Mouse (Mus musculus): ENCODE measurements around the gene Gm37240. TPM values are rescaled to one million over a fixed set of nuclear protein-coding genes. Genes with fewer than 3 reads are reported as not detected.
A peak's percentile ranks its signal among the peaks of the same experiment; 100 is the strongest.

Gene Gm37240
- polyA plus RNA-seq, 1 experiment from 2014 or later: 0.82 TPM

GRCm38 (mm10) chr3:84497718-84498117, 1389.6 kb downstream of the Gm37240 start:
- no peak overlapping the region for H3K27ac ChIP-seq (ENCODE audit: low read depth, low read length)
- no peaks in the 10 kb centered on the region for H3K36me3 ChIP-seq (ENCODE audit: control insufficient read depth, insufficient read depth, low read length)
- peaks cover 8% of the 10 kb centered on the region for H3K4me1 ChIP-seq (ENCODE audit: control insufficient read depth, insufficient read depth, low read length)
- no peak overlapping the region for H3K4me3 ChIP-seq (ENCODE audit: low read depth, low read length)
- H3K9me3 ChIP-seq (ENCODE audit: control insufficient read depth, low read length): no peaks in the 10 kb centered on the region
- DNase-seq (ENCODE audit: low spot score) (no peak), ATAC-seq (ENCODE audit: insufficient read depth, low FRiP score, low TSS enrichment) (no peak)
- 45% methylated on average over 11 of the region's 11 CpGs for WGBS
- H3K27me3 ChIP-seq (ENCODE audit: control insufficient read depth, insufficient read depth, low read length): no peaks in the 10 kb centered on the region
- H3K4me2 ChIP-seq (ENCODE audit: low read depth): no peak overlapping the region
- no peak overlapping the region for H3K9ac ChIP-seq (ENCODE audit: low read length)

GRCm38 (mm10) chr3:84492657-84493056, 1394.7 kb downstream of the Gm37240 start:
- H3K9me3 ChIP-seq (ENCODE audit: control insufficient read depth, low read length): no peaks in the 10 kb centered on the region
- H3K9ac ChIP-seq (ENCODE audit: low read length): no peak overlapping the region
- ATAC-seq (ENCODE audit: insufficient read depth, low FRiP score, low TSS enrichment) (no peak), DNase-seq (ENCODE audit: low spot score) (no peak)
- H3K4me1 ChIP-seq (ENCODE audit: control insufficient read depth, insufficient read depth, low read length): no peaks in the 10 kb centered on the region
- WGBS: 94% methylated on average over 8 of the region's 8 CpGs
- H3K27ac ChIP-seq (ENCODE audit: low read depth, low read length): no peak overlapping the region
- no peak overlapping the region for H3K4me3 ChIP-seq (ENCODE audit: low read depth, low read length)
- no peaks in the 10 kb centered on the region for H3K27me3 ChIP-seq (ENCODE audit: control insufficient read depth, insufficient read depth, low read length)
- H3K36me3 ChIP-seq (ENCODE audit: control insufficient read depth, insufficient read depth, low read length): no peaks in the 10 kb centered on the region
- H3K4me2 ChIP-seq (ENCODE audit: low read depth): no peak overlapping the region

- ATAC-seq (ENCODE audit: insufficient read depth, low FRiP score, low TSS enrichment) (no peak), DNase-seq (ENCODE audit: low spot score) (no peak)
- Histone ChIP-seq H3K9ac (ENCODE audit: low read length) (no peak overlapping the region), H3K4me2 (ENCODE audit: low read depth) (no peak overlapping the region), H3K4me1 (ENCODE audit: control insufficient read depth, insufficient read depth, low read length) (no peaks in the 10 kb centered on the region), H3K27ac (ENCODE audit: low read depth, low read length) (no peak overlapping the region), H3K4me3 (ENCODE audit: low read depth, low read length) (no peak overlapping the region), H3K27me3 (ENCODE audit: control insufficient read depth, insufficient read depth, low read length) (no peaks in the 10 kb centered on the region), H3K9me3 (ENCODE audit: control insufficient read depth, low read length) (no peaks in the 10 kb centered on the region), H3K36me3 (ENCODE audit: control insufficient read depth, insufficient read depth, low read length) (no peaks in the 10 kb centered on the region)
- 86% methylated on average over 4 of the region's 4 CpGs for WGBS
Observed at GRCm38 (mm10) chr3:84492148-84492547, 1395.2 kb downstream of the Gm37240 start.

GRCm38 (mm10) chr3:84488716-84489115, 1398.6 kb downstream of the Gm37240 start:
- no peak overlapping the region for H3K27ac ChIP-seq (ENCODE audit: low read depth, low read length)
- WGBS: 54% methylated on average over 6 of the region's 6 CpGs
- no peaks in the 10 kb centered on the region for H3K4me1 ChIP-seq (ENCODE audit: control insufficient read depth, insufficient read depth, low read length)
- H3K4me3 ChIP-seq (ENCODE audit: low read depth, low read length): no peak overlapping the region
- no peak overlapping the region for H3K9ac ChIP-seq (ENCODE audit: low read length)
- no peak overlapping the region for H3K4me2 ChIP-seq (ENCODE audit: low read depth)
- H3K36me3 ChIP-seq (ENCODE audit: control insufficient read depth, insufficient read depth, low read length): no peaks in the 10 kb centered on the region
- H3K9me3 ChIP-seq (ENCODE audit: control insufficient read depth, low read length): no peaks in the 10 kb centered on the region
- no peaks in the 10 kb centered on the region for H3K27me3 ChIP-seq (ENCODE audit: control insufficient read depth, insufficient read depth, low read length)
- DNase-seq (ENCODE audit: low spot score) (no peak), ATAC-seq (ENCODE audit: insufficient read depth, low FRiP score, low TSS enrichment) (no peak)

GRCm38 (mm10) chr3:84484891-84485290, 1402.4 kb downstream of the Gm37240 start:
- no peaks in the 10 kb centered on the region for H3K4me1 ChIP-seq (ENCODE audit: control insufficient read depth, insufficient read depth, low read length)
- ATAC-seq (ENCODE audit: insufficient read depth, low FRiP score, low TSS enrichment) (no peak), DNase-seq (ENCODE audit: low spot score) (no peak)
- no peaks in the 10 kb centered on the region for H3K9me3 ChIP-seq (ENCODE audit: control insufficient read depth, low read length)
- no peak overlapping the region for H3K9ac ChIP-seq (ENCODE audit: low read length)
- no peak overlapping the region for H3K4me3 ChIP-seq (ENCODE audit: low read depth, low read length)
- peaks cover 7% of the 10 kb centered on the region for H3K27me3 ChIP-seq (ENCODE audit: control insufficient read depth, insufficient read depth, low read length)
- no peak overlapping the region for H3K4me2 ChIP-seq (ENCODE audit: low read depth)
- H3K36me3 ChIP-seq (ENCODE audit: control insufficient read depth, insufficient read depth, low read length): no peaks in the 10 kb centered on the region
- WGBS: 63% methylated on average over 3 of the region's 3 CpGs
- no peak overlapping the region for H3K27ac ChIP-seq (ENCODE audit: low read depth, low read length)

- no peaks in the 10 kb centered on the region for H3K36me3 ChIP-seq (ENCODE audit: control insufficient read depth, insufficient read depth, low read length)
- H3K4me3 ChIP-seq (ENCODE audit: low read depth, low read length): no peak overlapping the region
- H3K4me1 ChIP-seq (ENCODE audit: control insufficient read depth, insufficient read depth, low read length): peaks cover 4% of the 10 kb centered on the region; the same call in 1 of the 2 replicates
- H3K27ac ChIP-seq (ENCODE audit: low read depth, low read length): no peak overlapping the region
- 77% methylated on average over 4 of the region's 4 CpGs for WGBS
- no peak for DNase-seq (ENCODE audit: low spot score)
- no peak overlapping the region for H3K9ac ChIP-seq (ENCODE audit: low read length)
- H3K4me2 ChIP-seq (ENCODE audit: low read depth): no peak overlapping the region
- peaks cover 11% of the 10 kb centered on the region for H3K27me3 ChIP-seq (ENCODE audit: control insufficient read depth, insufficient read depth, low read length)
- ATAC-seq (ENCODE audit: insufficient read depth, low FRiP score, low TSS enrichment): no peak
- no peaks in the 10 kb centered on the region for H3K9me3 ChIP-seq (ENCODE audit: control insufficient read depth, low read length)
Observed at GRCm38 (mm10) chr3:84484333-84484732, 1403.0 kb downstream of the Gm37240 start.

GRCm38 (mm10) chr3:84482121-84482520, 1405.2 kb downstream of the Gm37240 start:
- Histone ChIP-seq H3K9ac (ENCODE audit: low read length) (no peak overlapping the region), H3K9me3 (ENCODE audit: control insufficient read depth, low read length) (no peaks in the 10 kb centered on the region), H3K4me2 (ENCODE audit: low read depth) (no peak overlapping the region), H3K27me3 (ENCODE audit: control insufficient read depth, insufficient read depth, low read length) (peaks cover 23% of the 10 kb centered on the region), H3K4me3 (ENCODE audit: low read depth, low read length) (no peak overlapping the region), H3K36me3 (ENCODE audit: control insufficient read depth, insufficient read depth, low read length) (no peaks in the 10 kb centered on the region), H3K4me1 (ENCODE audit: control insufficient read depth, insufficient read depth, low read length) (peaks cover 17% of the 10 kb centered on the region), H3K27ac (ENCODE audit: low read depth, low read length) (no peak overlapping the region)
- DNase-seq (ENCODE audit: low spot score) (no peak), ATAC-seq (ENCODE audit: insufficient read depth, low FRiP score, low TSS enrichment) (no peak)
- 63% methylated on average over 6 of the region's 6 CpGs for WGBS

- Histone ChIP-seq H3K4me2 (ENCODE audit: low read depth) (peak overlapping the region; percentile 90), H3K9ac (ENCODE audit: low read length) (no peak overlapping the region), H3K4me3 (ENCODE audit: low read depth, low read length) (peak overlapping the region; percentile 66), H3K27ac (ENCODE audit: low read depth, low read length) (no peak overlapping the region), H3K9me3 (ENCODE audit: control insufficient read depth, low read length) (no peaks in the 10 kb centered on the region), H3K36me3 (ENCODE audit: control insufficient read depth, insufficient read depth, low read length) (no peaks in the 10 kb centered on the region), H3K27me3 (ENCODE audit: control insufficient read depth, insufficient read depth, low read length) (peaks cover 23% of the 10 kb centered on the region), H3K4me1 (ENCODE audit: control insufficient read depth, insufficient read depth, low read length) (peaks cover 17% of the 10 kb centered on the region)
- DNase-seq (ENCODE audit: low spot score): peak; percentile 64
- ATAC-seq (ENCODE audit: insufficient read depth, low FRiP score, low TSS enrichment): no peak
- WGBS: 3% methylated on average over 11 of the region's 11 CpGs
Observed at GRCm38 (mm10) chr3:84481104-84481503, 1406.2 kb downstream of the Gm37240 start.

GRCm38 (mm10) chr3:84480006-84480897, 1407.1 kb downstream of the Gm37240 start, which contains the start of gene Fhdc1:
TSS of gene Fhdc1 (minus strand) at chr3:84480429.
- ATAC-seq (ENCODE audit: insufficient read depth, low FRiP score, low TSS enrichment) (peak; percentile 68), DNase-seq (ENCODE audit: low spot score) (peak; percentile 70)
- H3K27me3 ChIP-seq (ENCODE audit: control insufficient read depth, insufficient read depth, low read length): peaks cover 23% of the 10 kb centered on the region
- H3K4me1 ChIP-seq (ENCODE audit: control insufficient read depth, insufficient read depth, low read length): peaks cover 17% of the 10 kb centered on the region
- H3K36me3 ChIP-seq (ENCODE audit: control insufficient read depth, insufficient read depth, low read length): no peaks in the 10 kb centered on the region
- under 1% methylated on average over 79 of the region's 82 CpGs for WGBS
- no peaks in the 10 kb centered on the region for H3K9me3 ChIP-seq (ENCODE audit: control insufficient read depth, low read length)
- H3K4me3 ChIP-seq (ENCODE audit: low read depth, low read length): peak within 1 kb of the TSS; percentile 66
- peak within 1 kb of the TSS; percentile 70 for H3K9ac ChIP-seq (ENCODE audit: low read length)
- no peak within 1 kb of the TSS for H3K27ac ChIP-seq (ENCODE audit: low read depth, low read length)
- H3K4me2 ChIP-seq (ENCODE audit: low read depth): peak within 1 kb of the TSS; percentile 90

Measured in neural tube, embryonic 11.5 days (tissue).